Mouse (Mus musculus) limb, embryonic 10.5 days (tissue): Measurements from ENCODE around the gene Vps33a. TPM values are rescaled to one million over a fixed set of nuclear protein-coding genes. Genes with fewer than 3 reads are reported as not detected.
A peak's percentile ranks its signal among the peaks of the same experiment; 100 is the strongest.
"Not testable (repeated sequence)": the region's sequence is repeated elsewhere in the genome, so short reads cannot be mapped to it uniquely, and the experiment has no call there.

Source experiments
- DNase-seq: peaks from one replicate; pipeline ENCODE4 v3.0.0-alpha.2; 2017; ENCODE audit warnings: low spot score
- H3K27ac ChIP-seq: fragments of 300-500 bp; sonication (generic); 2 replicates; pipeline ENCODE4 v1.5.1; 2016; ENCODE audit warnings: mild to moderate bottlenecking
- H3K27me3 ChIP-seq: fragments of 300-500 bp; sonication (generic); 2 replicates; pipeline ENCODE4 v1.6.1; 2016; ENCODE audit warnings: low read depth, mild to moderate bottlenecking; ENCODE audit not compliant: poor library complexity, severe bottlenecking
- H3K36me3 ChIP-seq: fragments of 300-500 bp; sonication (generic); 2 replicates; pipeline ENCODE4 v1.6.1; 2016; ENCODE audit warnings: mild to moderate bottlenecking, moderate library complexity
- H3K4me1 ChIP-seq: fragments of 300-500 bp; sonication (generic); 2 replicates; pipeline ENCODE4 v1.6.1; 2016
- H3K4me3 ChIP-seq: fragments of 300-500 bp; sonication (generic); 2 replicates; pipeline ENCODE4 v1.5.1; 2016; ENCODE audit warnings: mild to moderate bottlenecking, moderate library complexity
- H3K9me3 ChIP-seq: fragments of 300-500 bp; sonication (generic); replicated peaks from 2 replicates; pipeline ENCODE4 v1.6.1; 2016; ENCODE audit warnings: mild to moderate bottlenecking
- whole genome bisulfite sequencing: fragments of 180-500 bp; shearing (Covaris S2); methylation state at CpG from one replicate; pipeline ENCODE4 v1.1.7; 2016; 5-methylcytosine and 5-hydroxymethylcytosine counted together
- polyA plus RNA-seq: library from polyadenylated mRNA; unstranded; fragments of >200 nt; fragmentation: Nextera tagmentation; extraction: Ambion mirVana; gene quantifications from 2 replicates; pipeline ENCODE4 v1.2.1, GENCODE M21; 2016

The Vps33a gene
- polyA plus RNA-seq, 1 experiment from 2014 or later, result 33.0 TPM

DNA sequence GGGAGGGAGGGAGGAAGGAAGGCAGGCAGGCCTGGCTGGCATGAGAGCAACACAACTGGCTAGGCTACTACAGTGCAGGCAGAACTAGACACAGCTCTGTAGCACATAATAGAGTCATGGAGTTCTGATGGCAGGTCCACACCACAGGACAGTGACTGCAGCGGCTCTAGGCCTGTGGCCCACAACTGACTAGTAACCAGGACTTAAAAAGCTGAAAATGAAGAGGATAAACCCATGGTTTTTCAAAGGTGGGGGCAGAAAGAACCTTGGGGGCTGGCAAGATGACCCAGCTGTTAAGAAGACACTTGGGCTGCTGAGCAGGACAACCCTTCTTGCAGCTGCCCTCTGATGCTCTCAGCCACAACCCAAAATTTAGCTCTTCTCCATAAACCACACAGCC, 51.2 kb downstream of the Vps33a start:
- H3K4me1 ChIP-seq, result peaks cover 36% of the 10 kb centered on the region
- H3K36me3 ChIP-seq, result peaks cover 22% of the 10 kb centered on the region
- H3K9me3 ChIP-seq, result no peaks in the 10 kb centered on the region
- no peaks in the 10 kb centered on the region for H3K27me3 ChIP-seq
- WGBS, result 91% methylated on average over 1 of the region's 1 CpGs
- no peak overlapping the region for H3K27ac ChIP-seq
- no peak for DNase-seq
- no peak overlapping the region for H3K4me3 ChIP-seq

DNA sequence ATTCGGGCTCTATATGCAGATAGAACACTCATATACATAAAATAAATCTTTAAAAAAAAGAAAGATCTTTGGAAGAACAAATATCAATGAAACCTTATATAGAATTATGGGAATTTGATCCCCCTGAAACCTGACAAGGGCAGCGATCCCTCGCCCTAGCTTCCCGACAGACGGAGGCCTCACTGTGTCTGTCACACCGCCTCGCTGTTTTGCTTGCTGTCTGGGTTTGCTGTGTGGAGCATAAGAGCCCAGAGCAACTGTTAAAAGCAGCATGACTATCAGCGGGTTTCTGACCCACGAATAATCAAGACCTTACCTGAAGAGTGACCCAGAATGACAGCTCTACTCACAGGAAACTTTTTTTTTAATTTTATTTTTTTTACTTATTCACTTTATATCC, 52.2 kb downstream of the Vps33a start:
- H3K27me3 ChIP-seq, result no peaks in the 10 kb centered on the region
- no peak overlapping the region for H3K27ac ChIP-seq
- H3K36me3 ChIP-seq, result peaks cover 31% of the 10 kb centered on the region
- no peak for DNase-seq
- H3K4me3 ChIP-seq, result no peak overlapping the region
- no peaks in the 10 kb centered on the region for H3K9me3 ChIP-seq
- 89% methylated on average over 9 of the region's 9 CpGs for WGBS
- peaks cover 36% of the 10 kb centered on the region for H3K4me1 ChIP-seq

DNA sequence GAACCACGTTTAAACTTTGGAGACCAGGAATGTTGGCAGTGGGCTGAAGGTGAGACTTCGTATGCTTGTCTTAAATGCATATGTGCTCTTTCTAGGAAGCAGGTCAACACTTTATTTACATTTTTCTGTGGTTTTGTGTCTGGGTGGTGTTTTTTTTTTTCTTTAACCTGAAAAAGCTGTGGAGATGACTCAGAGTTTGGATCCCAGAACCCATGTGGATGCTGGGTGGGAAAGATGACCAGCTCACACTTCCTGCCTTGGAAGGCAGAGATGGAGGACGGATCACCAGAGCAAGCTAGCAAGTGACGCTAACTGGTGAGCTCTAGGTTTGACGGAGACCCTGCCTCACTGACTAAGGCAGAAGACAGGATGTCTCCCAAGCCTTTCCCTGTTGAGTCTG, 58.0 kb downstream of the Vps33a start:
- no peaks in the 10 kb centered on the region for H3K4me1 ChIP-seq
- peaks cover 8% of the 10 kb centered on the region; the same call in 1 of the 2 replicates for H3K27me3 ChIP-seq
- no peak for DNase-seq
- 88% methylated on average over 5 of the region's 5 CpGs for WGBS
- H3K27ac ChIP-seq, result no peak overlapping the region
- no peak overlapping the region for H3K4me3 ChIP-seq
- H3K9me3 ChIP-seq, result no peaks in the 10 kb centered on the region
- peaks cover 72% of the 10 kb centered on the region for H3K36me3 ChIP-seq

DNA sequence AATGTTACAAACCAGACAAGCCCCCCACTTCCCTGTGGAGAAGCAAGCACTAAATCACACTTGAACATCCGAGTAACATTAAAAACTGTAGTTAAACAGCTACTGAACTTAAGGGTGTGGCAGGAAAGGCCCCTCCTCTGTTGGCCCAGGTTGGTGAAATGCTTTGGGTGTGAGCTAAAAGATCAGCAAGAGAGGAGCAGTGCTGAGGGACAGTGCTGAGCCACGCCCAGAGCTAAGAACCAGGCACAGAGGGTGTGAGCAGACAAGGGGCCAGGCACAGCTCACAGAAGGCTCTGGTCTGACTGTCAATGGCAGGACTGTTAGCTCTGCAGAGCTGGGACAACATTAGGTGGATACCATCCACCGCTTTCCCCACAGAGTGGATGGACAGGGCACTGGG, 60.7 kb downstream of the Vps33a start:
- 81% methylated on average over 3 of the region's 3 CpGs for WGBS
- no peak overlapping the region for H3K27ac ChIP-seq
- H3K27me3 ChIP-seq, result peaks cover 26% of the 10 kb centered on the region
- DNase-seq, result no peak
- H3K4me1 ChIP-seq, result peaks cover 17% of the 10 kb centered on the region
- H3K4me3 ChIP-seq, result no peak overlapping the region
- no peaks in the 10 kb centered on the region for H3K9me3 ChIP-seq
- H3K36me3 ChIP-seq, result peaks cover 55% of the 10 kb centered on the region

DNA sequence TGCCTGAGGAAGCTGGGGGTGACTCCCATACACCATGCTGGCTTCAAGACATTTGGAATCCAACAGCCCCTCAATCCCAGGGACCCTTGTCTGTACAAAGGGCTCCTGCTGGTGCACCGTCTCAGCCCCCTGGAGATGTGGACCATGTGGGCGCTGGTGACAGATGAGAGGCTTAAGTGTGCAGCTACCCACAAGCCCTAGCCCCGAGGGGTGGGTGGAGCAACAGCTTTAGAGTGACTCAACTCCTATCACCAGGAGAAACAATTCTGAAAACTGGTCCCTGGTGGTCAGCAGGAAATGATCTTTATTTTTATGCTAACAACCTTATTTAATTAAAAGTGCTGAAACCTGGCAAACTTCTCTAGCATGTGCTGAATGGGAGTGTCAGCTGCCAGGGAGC, 61.4 kb downstream of the Vps33a start:
- not testable (repeated sequence) for DNase-seq, H3K4me3 ChIP-seq, H3K9me3 ChIP-seq, H3K27ac ChIP-seq
- Histone ChIP-seq H3K36me3 (peaks cover 48% of the 10 kb centered on the region), H3K27me3 (peaks cover 33% of the 10 kb centered on the region), H3K4me1 (peaks cover 17% of the 10 kb centered on the region)
- WGBS, result 83% methylated on average over 3 of the region's 3 CpGs

DNA sequence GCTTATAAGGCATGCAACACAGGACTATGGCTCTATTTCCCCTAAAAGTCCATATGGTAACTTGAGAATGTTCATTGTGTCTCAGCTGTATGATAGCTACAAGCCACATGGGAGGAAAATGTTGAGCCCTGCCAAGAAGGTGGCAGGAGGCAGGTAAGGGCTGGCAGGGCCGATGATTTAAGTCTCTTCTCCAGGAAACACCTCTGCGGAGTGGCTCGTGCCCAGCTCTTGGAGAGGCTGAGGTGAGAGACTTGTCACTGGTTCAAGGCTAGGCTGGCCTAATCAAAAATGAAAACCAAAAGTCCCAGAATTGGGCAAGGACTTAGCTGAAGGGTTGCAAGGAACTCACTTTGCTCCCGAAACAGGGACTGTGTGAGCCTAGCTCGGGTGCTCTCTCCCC, 62.7 kb downstream of the Vps33a start, which contains the start of gene B3gnt4:
Gene B3gnt4 (plus strand): TSS at position 301 of the 400 bp plus-strand sequence.
- Histone ChIP-seq H3K4me3 (peak within 1 kb of the TSS; percentile 65; the same call in 1 of the 2 replicates), H3K4me1 (peaks cover 17% of the 10 kb centered on the region)
- 84% methylated on average over 5 of the region's 5 CpGs for WGBS

DNA sequence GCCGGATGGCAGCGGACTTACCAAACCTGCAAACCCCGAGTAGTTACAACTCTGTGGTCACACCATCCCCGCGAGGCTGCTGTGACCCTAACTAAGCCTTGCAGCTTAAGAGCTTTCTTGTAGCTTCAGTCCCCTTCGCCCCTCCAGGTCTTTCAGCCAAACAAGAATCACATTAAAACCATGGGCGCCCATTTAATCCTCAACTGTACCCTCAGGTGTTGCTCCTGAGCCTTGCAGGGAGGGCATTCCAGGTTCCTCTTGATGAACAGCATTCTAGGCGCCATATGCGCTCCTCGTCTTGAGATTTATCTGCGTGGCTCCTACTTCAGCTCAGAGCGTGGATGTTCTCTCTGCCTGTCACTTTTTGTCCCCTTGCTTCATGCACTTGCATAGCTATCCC, 63.9 kb downstream of the Vps33a start:
- Histone ChIP-seq H3K9me3 (no peaks in the 10 kb centered on the region), H3K27me3 (peaks cover 45% of the 10 kb centered on the region), H3K4me3 (peak overlapping the region; percentile 65), H3K36me3 (peaks cover 25% of the 10 kb centered on the region), H3K27ac (peak overlapping the region; percentile 73), H3K4me1 (peaks cover 17% of the 10 kb centered on the region)
- DNase-seq, result no peak
- WGBS, result 10% methylated on average over 12 of the region's 12 CpGs

More for the DNA sequence above, 62.7 kb downstream of the Vps33a start, which contains the start of gene B3gnt4:
- H3K27me3 ChIP-seq, result peaks cover 38% of the 10 kb centered on the region
- peaks cover 36% of the 10 kb centered on the region for H3K36me3 ChIP-seq
- no peak for DNase-seq
- H3K9me3 ChIP-seq, result no peaks in the 10 kb centered on the region
- no peak within 1 kb of the TSS for H3K27ac ChIP-seq

DNA sequence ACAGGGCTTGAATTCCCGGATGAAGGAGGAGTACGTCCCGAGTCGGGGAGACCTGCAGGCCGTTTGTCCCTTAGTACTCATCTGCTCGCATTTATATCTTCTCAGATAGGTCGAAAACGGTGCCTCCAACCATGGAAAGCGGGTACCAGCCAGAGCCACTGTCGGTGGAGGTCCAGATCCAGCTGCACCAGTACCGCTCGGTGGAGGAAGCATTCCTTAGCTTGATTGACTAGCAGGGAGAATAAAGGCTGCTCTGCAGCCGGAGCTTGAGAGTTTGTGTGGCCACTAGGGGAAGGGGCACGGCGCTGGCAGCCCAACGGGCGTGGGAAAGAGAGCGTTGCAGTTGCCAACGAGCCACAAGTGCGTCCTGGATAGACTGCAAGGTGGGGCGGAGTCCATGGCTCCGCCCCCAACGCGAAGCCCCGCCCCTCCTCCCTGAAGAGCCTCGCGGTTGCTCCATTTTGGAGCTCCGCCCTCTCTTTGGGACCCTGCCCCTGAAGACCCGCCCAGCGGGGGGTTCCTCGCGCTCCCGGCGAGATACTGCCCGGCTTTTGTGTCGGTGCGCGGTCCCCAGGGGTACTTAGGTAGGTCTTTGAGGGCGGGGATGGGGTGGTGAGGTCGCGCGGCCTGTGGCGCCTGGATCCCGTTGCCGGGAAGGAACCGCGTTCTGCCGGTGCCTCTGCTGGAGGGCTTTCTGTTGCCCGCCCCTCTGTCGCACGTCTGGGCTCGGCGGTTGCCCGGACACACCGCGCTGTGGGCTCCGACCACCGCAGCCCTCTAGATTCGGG, 64.7 kb downstream of the Vps33a start:
- Histone ChIP-seq H3K36me3 (peaks cover 25% of the 10 kb centered on the region), H3K4me1 (peaks cover 19% of the 10 kb centered on the region), H3K4me3 (peak overlapping the region; percentile 65), H3K27ac (peak overlapping the region; percentile 73), H3K27me3 (peaks cover 51% of the 10 kb centered on the region), H3K9me3 (no peaks in the 10 kb centered on the region)
- DNase-seq, result peak; percentile 91
- WGBS, result 2% methylated on average over 59 of the region's 59 CpGs

DNA sequence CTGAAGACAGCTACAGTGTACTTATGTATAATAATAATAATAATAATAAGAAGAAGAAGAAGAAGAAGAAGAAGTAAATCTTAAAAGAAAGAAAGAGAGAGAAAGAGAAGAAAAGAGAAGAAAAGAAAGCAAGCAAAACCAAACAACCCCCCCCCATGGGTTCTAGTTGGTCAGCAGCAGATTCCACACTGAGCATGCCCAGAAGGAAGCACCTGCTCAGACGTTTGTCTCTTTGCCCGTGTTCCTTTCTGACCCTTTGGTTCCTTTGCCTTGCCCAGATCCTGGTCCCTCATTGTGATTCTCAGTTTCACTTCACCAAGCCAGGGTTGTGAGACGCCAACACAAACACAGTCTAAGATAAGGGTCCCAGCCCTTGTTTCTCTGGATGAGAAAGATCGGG, 70.9 kb downstream of the Vps33a start:
- H3K4me3 ChIP-seq, result no peak overlapping the region
- H3K4me1 ChIP-seq, result peaks cover 22% of the 10 kb centered on the region
- peaks cover 36% of the 10 kb centered on the region for H3K27me3 ChIP-seq
- H3K36me3 ChIP-seq, result no peaks in the 10 kb centered on the region
- no peak overlapping the region for H3K27ac ChIP-seq
- WGBS, result 86% methylated on average over 4 of the region's 4 CpGs
- no peaks in the 10 kb centered on the region for H3K9me3 ChIP-seq
- no peak for DNase-seq

DNA sequence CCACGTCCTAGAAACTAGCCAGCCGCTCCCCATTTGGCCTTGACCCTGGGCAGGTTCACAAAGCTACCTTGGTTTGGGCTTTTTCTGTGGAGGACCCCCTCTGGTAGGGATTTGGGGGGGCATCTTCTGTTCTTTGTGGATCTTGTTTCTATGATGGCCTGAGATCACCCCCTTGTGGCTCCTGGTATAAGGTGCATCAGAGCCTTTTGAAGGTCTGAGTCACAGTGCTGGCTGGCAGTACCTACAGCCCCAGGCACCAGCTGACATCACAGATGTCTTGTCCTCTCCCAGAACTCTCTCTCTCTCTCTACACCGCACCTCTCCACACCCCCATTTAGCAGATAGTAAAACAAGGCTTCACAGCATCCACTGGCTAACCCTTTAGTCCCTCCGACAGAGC, 73.1 kb downstream of the Vps33a start:
- Histone ChIP-seq H3K4me3 (no peak overlapping the region), H3K27me3 (peaks cover 28% of the 10 kb centered on the region), H3K36me3 (no peaks in the 10 kb centered on the region), H3K4me1 (peaks cover 28% of the 10 kb centered on the region), H3K9me3 (no peaks in the 10 kb centered on the region), H3K27ac (no peak overlapping the region)
- WGBS, result 42% methylated on average over 4 of the region's 4 CpGs
- DNase-seq, result no peak

DNA sequence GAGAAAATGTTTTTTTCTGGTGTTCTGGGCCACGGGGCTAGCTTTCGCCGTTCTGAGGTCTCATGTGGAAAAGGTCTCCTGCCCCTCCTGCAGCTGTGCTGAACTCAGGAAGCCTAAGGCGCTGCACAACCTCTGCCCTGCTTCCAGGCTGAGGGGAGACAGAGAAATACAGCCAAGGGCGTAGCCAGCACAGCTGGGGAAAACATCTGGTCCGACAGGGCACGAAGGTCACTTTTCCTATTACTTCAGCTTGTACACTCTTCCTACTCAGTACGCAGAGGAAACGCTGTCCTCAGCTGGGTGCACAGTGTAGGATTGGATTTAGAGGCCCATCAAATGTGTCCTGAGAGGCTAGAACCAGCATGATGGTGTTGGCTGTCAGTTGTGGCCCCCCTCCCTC, 82.9 kb downstream of the Vps33a start:
- Histone ChIP-seq H3K4me1 (peaks cover 14% of the 10 kb centered on the region), H3K4me3 (no peak overlapping the region), H3K27ac (no peak overlapping the region), H3K27me3 (no peaks in the 10 kb centered on the region), H3K9me3 (no peaks in the 10 kb centered on the region), H3K36me3 (no peaks in the 10 kb centered on the region)
- DNase-seq, result no peak
- WGBS, result 51% methylated on average over 9 of the region's 9 CpGs

DNA sequence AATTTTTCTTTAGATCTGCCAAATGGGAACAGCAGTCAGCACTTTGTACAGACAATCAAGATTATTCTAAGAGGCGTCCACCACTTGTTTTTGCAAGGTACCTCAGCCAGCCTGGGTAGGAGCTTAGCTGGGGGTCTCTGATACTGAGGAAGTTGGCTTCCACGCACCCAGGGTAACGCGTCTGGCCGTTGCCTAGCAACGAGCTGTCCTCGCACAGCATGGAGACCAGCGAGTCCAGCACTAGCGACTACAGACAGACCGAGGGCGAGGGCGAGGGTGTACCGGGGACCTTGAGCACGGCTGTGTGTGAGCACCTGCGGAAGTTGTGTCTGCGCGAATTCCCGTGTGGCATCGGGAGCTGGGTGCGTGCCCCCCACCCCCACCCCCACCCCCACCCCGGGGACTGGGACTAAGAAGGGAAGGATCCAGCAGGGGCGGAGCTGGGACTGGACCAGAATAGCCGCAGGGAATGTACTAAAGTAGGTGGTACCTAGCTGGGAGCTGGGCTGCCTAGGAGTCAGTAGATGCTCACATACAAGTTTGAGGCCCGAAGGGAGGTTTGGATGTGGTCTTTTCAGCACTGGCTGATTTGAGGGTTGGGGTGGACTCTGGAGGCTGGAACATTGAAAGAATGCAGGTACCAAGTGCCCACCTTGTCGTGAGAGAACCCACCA, 83.6 kb downstream of the Vps33a start, which contains the start of the genes Lrrc43 and Il31:
Gene Lrrc43 (plus strand): TSS at position 194 of the 674 bp plus-strand sequence.
Gene Il31 (minus strand): TSS at position 378 of the 674 bp plus-strand sequence.
- H3K27me3 ChIP-seq, result no peaks in the 10 kb centered on the region
- WGBS, result 11% methylated on average over 25 of the region's 25 CpGs
- H3K36me3 ChIP-seq, result no peaks in the 10 kb centered on the region
- no peaks in the 10 kb centered on the region for H3K9me3 ChIP-seq
- H3K27ac ChIP-seq, result no peak within 1 kb of the TSS
- peak within 1 kb of the TSS; percentile 40 for H3K4me3 ChIP-seq
- H3K4me1 ChIP-seq, result peaks cover 14% of the 10 kb centered on the region
- peak; percentile 57 for DNase-seq
